Mouse (Mus musculus) small intestine, adult 2 months (tissue): ENCODE measurements around the gene Sox1. TPM values are rescaled to one million over a fixed set of nuclear protein-coding genes. Genes with fewer than 3 reads are reported as not detected.

ENCODE experiments used
- H3K27ac ChIP-seq: fragments of 200-500 bp; 2 replicates; pipeline ENCODE4 v1.5.1; 2012; ENCODE audit warnings: low read depth, low read length, control low read depth, inconsistent platforms; ENCODE audit not compliant: insufficient read depth
- H3K27me3 ChIP-seq: fragments of 200-500 bp; 2 replicates; pipeline ENCODE4 v1.6.1; 2012; ENCODE audit warnings: mild to moderate bottlenecking, moderate library complexity, low read length, inconsistent platforms; ENCODE audit not compliant: control insufficient read depth, insufficient read depth
- H3K36me3 ChIP-seq: fragments of 200-500 bp; 2 replicates; pipeline ENCODE4 v1.6.1; 2012; ENCODE audit warnings: mild to moderate bottlenecking, low read length, control low read depth, inconsistent platforms; ENCODE audit not compliant: control insufficient read depth, insufficient read depth
- H3K4me1 ChIP-seq: fragments of 200-500 bp; 2 replicates; pipeline ENCODE4 v1.6.1; 2012; ENCODE audit warnings: low read length, inconsistent platforms, mixed read lengths; ENCODE audit not compliant: control insufficient read depth, insufficient read depth, insufficient read length
- H3K4me3 ChIP-seq: fragments of 200-500 bp; 2 replicates; pipeline ENCODE4 v1.5.1; 2012; ENCODE audit warnings: low read depth, mild to moderate bottlenecking, control low read depth, inconsistent platforms, low read length, moderate library complexity
- CTCF ChIP-seq: fragments of 200-500 bp; IDR thresholded peaks from 2 replicates; pipeline ENCODE4 v1.5.1; 2012; ENCODE audit warnings: low read depth, mild to moderate bottlenecking, control low read depth, inconsistent platforms, low read length, moderate library complexity, mixed read lengths; ENCODE audit not compliant: insufficient replicate concordance, insufficient read length; ENCODE audit errors: extremely low read depth
- POLR2A ChIP-seq: fragments of 200-500 bp; IDR thresholded peaks from 2 replicates; pipeline ENCODE4 v1.6.1; 2012; ENCODE audit warnings: low read depth, mild to moderate bottlenecking, control low read depth, inconsistent platforms, low read length, moderate library complexity
- WGBS: fragments of 180-500 bp; shearing (Covaris S2); methylation state at CpG from one replicate; pipeline ENCODE4 v1.1.7; 2018; 5-methylcytosine and 5-hydroxymethylcytosine counted together
- polyA plus RNA-seq: library from polyadenylated mRNA; depleted of rRNA; stranded (reverse); fragments of >200 nt; gene quantifications from 2 replicates; pipeline ENCODE4 v1.2.3, GENCODE M21; 2012

The Sox1 gene
- polyA plus RNA-seq, 1 experiment = not detected

- TF ChIP-seq POLR2A = no peak
- no peak for TF ChIP-seq CTCF
- 60% methylated on average over 7 of the region's 7 CpGs for WGBS
- no peaks in the 10 kb centered on the region for H3K4me1 ChIP-seq
- no peaks in the 10 kb centered on the region for H3K27me3 ChIP-seq
- H3K4me3 ChIP-seq = no peak overlapping the region
- no peaks in the 10 kb centered on the region for H3K36me3 ChIP-seq
- no peak overlapping the region for H3K27ac ChIP-seq
Observed at GRCm38 (mm10) chr8:12368161-12368560, 26.9 kb upstream of the Sox1 start.

DNA sequence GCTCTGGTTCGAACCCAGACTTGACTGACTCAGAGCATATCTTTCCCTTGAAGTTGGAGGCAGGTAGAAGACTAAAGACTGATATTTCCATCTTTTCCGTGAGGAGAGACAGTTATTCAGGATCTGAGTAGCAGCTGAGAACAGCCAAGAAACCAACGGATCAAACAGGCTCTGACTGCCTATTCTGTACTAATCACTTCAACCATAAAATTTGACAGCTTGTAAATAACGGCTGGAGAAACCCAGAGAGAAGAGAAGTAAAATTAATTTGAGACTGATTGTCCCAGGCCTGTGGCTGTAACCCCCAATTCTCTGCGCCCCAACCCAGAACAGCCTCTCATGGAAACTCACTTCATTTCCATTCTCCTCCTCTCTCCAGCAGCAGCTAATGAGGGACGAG lies 26.2 kb upstream of the Sox1 start:
- 53% methylated on average over 6 of the region's 6 CpGs for WGBS
- no peaks in the 10 kb centered on the region for H3K4me1 ChIP-seq
- TF ChIP-seq CTCF (no peak), POLR2A (no peak)
- H3K36me3 ChIP-seq = no peaks in the 10 kb centered on the region
- no peak overlapping the region for H3K27ac ChIP-seq
- no peak overlapping the region for H3K4me3 ChIP-seq
- H3K27me3 ChIP-seq = no peaks in the 10 kb centered on the region

- Histone ChIP-seq H3K4me1 (0 out of 2 replicates have a peak, but pooled peaks cover under 1% of the 10 kb centered on the region), H3K36me3 (no peaks in the 10 kb centered on the region), H3K4me3 (no peak overlapping the region), H3K27me3 (peaks cover 36% of the 10 kb centered on the region), H3K27ac (no peak overlapping the region)
- no peak for TF ChIP-seq POLR2A
- no peak for TF ChIP-seq CTCF
- WGBS = 64% methylated on average over 3 of the region's 3 CpGs
Observed at GRCm38 (mm10) chr8:12381111-12381510, 14.0 kb upstream of the Sox1 start.

GRCm38 (mm10) chr8:12382707-12383561 lies 12.2 kb upstream of the Sox1 start:
- 8% methylated on average over 21 of the region's 21 CpGs for WGBS
- Histone ChIP-seq H3K4me3 (no peak overlapping the region), H3K27ac (no peak overlapping the region), H3K36me3 (no peaks in the 10 kb centered on the region), H3K27me3 (peaks cover 53% of the 10 kb centered on the region), H3K4me1 (peaks cover 2% of the 10 kb centered on the region; the same call in 1 of the 2 replicates)
- TF ChIP-seq POLR2A = no peak
- no peak for TF ChIP-seq CTCF

GRCm38 (mm10) chr8:12383979-12384890 lies 10.9 kb upstream of the Sox1 start:
- H3K27me3 ChIP-seq = peaks cover 64% of the 10 kb centered on the region
- no peak overlapping the region for H3K27ac ChIP-seq
- H3K4me3 ChIP-seq = peak overlapping the region; percentile 31; the same call in 1 of the 2 replicates
- H3K4me1 ChIP-seq = peaks cover 2% of the 10 kb centered on the region; the same call in 1 of the 2 replicates
- H3K36me3 ChIP-seq = no peaks in the 10 kb centered on the region
- WGBS = 2% methylated on average over 34 of the region's 34 CpGs
- no peak for TF ChIP-seq POLR2A
- no peak for TF ChIP-seq CTCF

GRCm38 (mm10) chr8:12384996-12385685 lies 10.0 kb upstream of the Sox1 start:
- Histone ChIP-seq H3K27ac (no peak overlapping the region), H3K4me3 (peak overlapping the region; percentile 22), H3K36me3 (no peaks in the 10 kb centered on the region), H3K4me1 (peaks cover 2% of the 10 kb centered on the region; the same call in 1 of the 2 replicates), H3K27me3 (peaks cover 70% of the 10 kb centered on the region)
- 2% methylated on average over 55 of the region's 57 CpGs for WGBS
- TF ChIP-seq POLR2A = no peak
- no peak for TF ChIP-seq CTCF
